Mouse (Mus musculus): ENCODE data around the gene Txnrd1. TPM values are rescaled to one million over a fixed set of nuclear protein-coding genes. Genes with fewer than 3 reads are reported as not detected.

The Txnrd1 gene
- polyA plus RNA-seq, 1 experiment from 2014 or later: 34.6 TPM

- ATAC-seq: no peak
Measured at GRCm38 (mm10) chr10:82823779-82824177, 10.0 kb upstream of the Txnrd1 start.

GRCm38 (mm10) chr10:82824541-82824940 is 9.2 kb upstream of the Txnrd1 start:
- Histone ChIP-seq H3K27me3 (replicated peaks; ENCODE audit: insufficient read depth, low read length) (no peaks in the 10 kb centered on the region), H3K9me3 (ENCODE audit: low read length) (no peaks in the 10 kb centered on the region), H3K4me2 (replicated peaks; ENCODE audit: low read depth, low read length) (no peak overlapping the region), H3K27ac (ENCODE audit: low read length) (no peak overlapping the region), H3K9ac (replicated peaks; ENCODE audit: low read depth) (no peak overlapping the region), H3K36me3 (ENCODE audit: insufficient read depth, low read length) (no peaks in the 10 kb centered on the region), H3K4me1 (ENCODE audit: insufficient read depth, low read depth, low read length) (no peaks in the 10 kb centered on the region), H3K4me3 (ENCODE audit: low read depth, low read length) (no peak overlapping the region)
- TF ChIP-seq EP300 (IDR thresholded peaks at IDR 0.05) (no peak), CTCF (IDR thresholded peaks at IDR 0.05) (no peak)
- DNase-seq (ENCODE audit: low spot score) (peak; percentile 33), ATAC-seq (peak; percentile 40; the same call in 1 of the 2 replicates)
- 33% methylated on average over 10 of the region's 10 CpGs for WGBS

More at GRCm38 (mm10) chr10:82823779-82824177, 10.0 kb upstream of the Txnrd1 start:
- DNase-seq (ENCODE audit: low spot score): no peak
- H3K9ac ChIP-seq (replicated peaks; ENCODE audit: low read depth): no peak overlapping the region
- H3K4me1 ChIP-seq (ENCODE audit: insufficient read depth, low read depth, low read length): no peaks in the 10 kb centered on the region
- no peak overlapping the region for H3K4me3 ChIP-seq (ENCODE audit: low read depth, low read length)
- TF ChIP-seq CTCF (IDR thresholded peaks at IDR 0.05) (no peak), EP300 (IDR thresholded peaks at IDR 0.05) (no peak)
- H3K27me3 ChIP-seq (replicated peaks; ENCODE audit: insufficient read depth, low read length): no peaks in the 10 kb centered on the region
- 49% methylated on average over 5 of the region's 5 CpGs for WGBS
- H3K9me3 ChIP-seq (ENCODE audit: low read length): no peaks in the 10 kb centered on the region
- no peaks in the 10 kb centered on the region for H3K36me3 ChIP-seq (ENCODE audit: insufficient read depth, low read length)
- no peak overlapping the region for H3K27ac ChIP-seq (ENCODE audit: low read length)
- no peak overlapping the region for H3K4me2 ChIP-seq (replicated peaks; ENCODE audit: low read depth, low read length)

- no peak overlapping the region for H3K4me3 ChIP-seq (ENCODE audit: low read depth, low read length)
- no peaks in the 10 kb centered on the region for H3K36me3 ChIP-seq (ENCODE audit: insufficient read depth, low read length)
- TF ChIP-seq CTCF (IDR thresholded peaks at IDR 0.05) (no peak), EP300 (IDR thresholded peaks at IDR 0.05) (no peak)
- H3K4me2 ChIP-seq (replicated peaks; ENCODE audit: low read depth, low read length): no peak overlapping the region
- ATAC-seq (no peak), DNase-seq (ENCODE audit: low spot score) (no peak)
- H3K27ac ChIP-seq (ENCODE audit: low read length): no peak overlapping the region
- 49% methylated on average over 6 of the region's 6 CpGs for WGBS
- no peaks in the 10 kb centered on the region for H3K4me1 ChIP-seq (ENCODE audit: insufficient read depth, low read depth, low read length)
- no peaks in the 10 kb centered on the region for H3K27me3 ChIP-seq (replicated peaks; ENCODE audit: insufficient read depth, low read length)
- H3K9me3 ChIP-seq (ENCODE audit: low read length): no peaks in the 10 kb centered on the region
- no peak overlapping the region for H3K9ac ChIP-seq (replicated peaks; ENCODE audit: low read depth)
Measured at GRCm38 (mm10) chr10:82826516-82826915, 7.2 kb upstream of the Txnrd1 start.

DNA sequence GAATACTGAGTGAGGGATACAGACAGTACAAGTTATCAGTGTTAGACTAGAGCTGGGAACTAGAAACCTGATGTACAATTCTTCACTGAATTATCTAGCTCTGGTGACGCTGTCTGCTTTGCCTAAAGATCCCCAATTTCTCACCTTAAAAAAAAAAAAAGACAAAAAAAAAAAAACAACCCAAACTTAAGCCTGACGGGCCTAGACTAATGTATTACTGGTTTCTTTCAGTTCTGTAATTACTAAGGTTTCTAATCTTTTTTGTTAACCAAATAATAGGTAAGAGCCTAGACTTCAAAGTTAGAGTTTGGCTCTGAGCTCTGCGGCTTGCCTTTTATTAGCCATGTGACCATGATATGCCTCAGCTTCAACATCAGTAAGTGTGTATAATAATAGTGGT is 2.1 kb downstream of the Txnrd1 start:
- Histone ChIP-seq H3K9ac (replicated peaks; ENCODE audit: low read depth) (no peak overlapping the region), H3K27me3 (replicated peaks; ENCODE audit: insufficient read depth, low read length) (no peaks in the 10 kb centered on the region), H3K4me3 (ENCODE audit: low read depth, low read length) (no peak overlapping the region), H3K4me2 (replicated peaks; ENCODE audit: low read depth, low read length) (no peak overlapping the region), H3K27ac (ENCODE audit: low read length) (no peak overlapping the region), H3K9me3 (ENCODE audit: low read length) (no peaks in the 10 kb centered on the region), H3K4me1 (ENCODE audit: insufficient read depth, low read depth, low read length) (no peaks in the 10 kb centered on the region), H3K36me3 (ENCODE audit: insufficient read depth, low read length) (no peaks in the 10 kb centered on the region)
- TF ChIP-seq CTCF (IDR thresholded peaks at IDR 0.05) (no peak), EP300 (IDR thresholded peaks at IDR 0.05) (no peak)
- no peak for DNase-seq (ENCODE audit: low spot score)
- no peak for ATAC-seq
- 59% methylated on average over 3 of the region's 3 CpGs for WGBS

DNA sequence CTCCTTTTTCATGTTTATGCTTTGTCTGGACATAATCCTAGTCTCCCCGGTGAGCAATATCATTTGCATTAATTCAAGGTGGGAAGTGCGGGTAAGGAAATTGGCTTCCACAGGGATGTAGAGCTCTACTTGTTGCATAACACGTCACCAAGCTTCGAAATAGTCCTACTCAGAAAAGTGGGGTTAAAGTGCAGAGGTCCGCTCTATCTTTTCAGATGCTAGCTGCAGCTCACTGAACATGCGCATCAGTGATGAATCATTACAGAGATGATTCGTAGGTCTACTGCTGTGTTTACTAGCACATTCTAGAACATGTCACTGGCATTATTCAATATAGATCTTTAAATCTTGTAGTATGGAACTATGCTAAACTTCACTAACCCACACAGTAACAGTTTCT is 4.6 kb downstream of the Txnrd1 start:
- no peak for DNase-seq (ENCODE audit: low spot score)
- TF ChIP-seq CTCF (IDR thresholded peaks at IDR 0.05) (no peak), EP300 (IDR thresholded peaks at IDR 0.05) (no peak)
- no peaks in the 10 kb centered on the region for H3K27me3 ChIP-seq (replicated peaks; ENCODE audit: insufficient read depth, low read length)
- no peaks in the 10 kb centered on the region for H3K36me3 ChIP-seq (ENCODE audit: insufficient read depth, low read length)
- no peak overlapping the region for H3K4me3 ChIP-seq (ENCODE audit: low read depth, low read length)
- 84% methylated on average over 7 of the region's 7 CpGs for WGBS
- H3K9ac ChIP-seq (replicated peaks; ENCODE audit: low read depth): no peak overlapping the region
- no peak overlapping the region for H3K4me2 ChIP-seq (replicated peaks; ENCODE audit: low read depth, low read length)
- H3K4me1 ChIP-seq (ENCODE audit: insufficient read depth, low read depth, low read length): no peaks in the 10 kb centered on the region
- H3K9me3 ChIP-seq (ENCODE audit: low read length): no peaks in the 10 kb centered on the region
- no peak for ATAC-seq
- H3K27ac ChIP-seq (ENCODE audit: low read length): no peak overlapping the region

- no peaks in the 10 kb centered on the region for H3K27me3 ChIP-seq (replicated peaks; ENCODE audit: insufficient read depth, low read length)
- H3K9ac ChIP-seq (replicated peaks; ENCODE audit: low read depth): no peak overlapping the region
- TF ChIP-seq EP300 (IDR thresholded peaks at IDR 0.05) (no peak), CTCF (IDR thresholded peaks at IDR 0.05) (no peak)
- WGBS: 63% methylated on average over 6 of the region's 6 CpGs
- no peaks in the 10 kb centered on the region for H3K4me1 ChIP-seq (ENCODE audit: insufficient read depth, low read depth, low read length)
- no peak for ATAC-seq
- H3K9me3 ChIP-seq (ENCODE audit: low read length): no peaks in the 10 kb centered on the region
- H3K4me2 ChIP-seq (replicated peaks; ENCODE audit: low read depth, low read length): no peak overlapping the region
- no peak overlapping the region for H3K27ac ChIP-seq (ENCODE audit: low read length)
- no peak for DNase-seq (ENCODE audit: low spot score)
- H3K4me3 ChIP-seq (ENCODE audit: low read depth, low read length): no peak overlapping the region
- H3K36me3 ChIP-seq (ENCODE audit: insufficient read depth, low read length): no peaks in the 10 kb centered on the region
Measured at GRCm38 (mm10) chr10:82844090-82844489, 10.3 kb downstream of the Txnrd1 start.

DNA sequence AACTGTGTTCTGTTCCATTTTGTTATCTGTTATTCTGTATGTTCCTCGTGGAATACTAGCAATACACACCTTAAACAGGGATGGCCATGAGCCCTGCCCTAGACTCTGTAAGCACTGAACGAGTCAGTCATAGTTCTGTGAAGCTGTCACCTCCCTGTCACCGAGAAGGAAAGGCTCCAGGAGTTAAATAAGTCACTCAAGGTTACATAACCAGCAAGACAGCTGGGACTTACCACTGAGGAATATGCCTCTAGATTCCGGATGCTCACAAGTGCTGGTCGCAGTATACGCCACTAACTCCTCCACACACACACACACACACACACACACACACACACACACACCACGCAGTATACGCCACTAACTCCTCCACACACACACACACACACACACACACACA is 11.0 kb downstream of the Txnrd1 start:
- Histone ChIP-seq H3K9ac (replicated peaks; ENCODE audit: low read depth) (no peak overlapping the region), H3K27ac (ENCODE audit: low read length) (no peak overlapping the region), H3K4me3 (ENCODE audit: low read depth, low read length) (no peak overlapping the region), H3K27me3 (replicated peaks; ENCODE audit: insufficient read depth, low read length) (no peaks in the 10 kb centered on the region), H3K36me3 (ENCODE audit: insufficient read depth, low read length) (no peaks in the 10 kb centered on the region), H3K9me3 (ENCODE audit: low read length) (no peaks in the 10 kb centered on the region), H3K4me2 (replicated peaks; ENCODE audit: low read depth, low read length) (no peak overlapping the region), H3K4me1 (ENCODE audit: insufficient read depth, low read depth, low read length) (no peaks in the 10 kb centered on the region)
- DNase-seq (ENCODE audit: low spot score) (no peak), ATAC-seq (no peak)
- no peak for TF ChIP-seq CTCF (IDR thresholded peaks at IDR 0.05)
- TF ChIP-seq EP300 (IDR thresholded peaks at IDR 0.05): no peak
- WGBS: 68% methylated on average over 6 of the region's 8 CpGs

Measured in lung, postnatal 0 days (tissue).